Comparison of ENCODE assay signal across 10 mouse cellular contexts in genomic region chr8:88603446-88603989, GRCm38 (mm10). TPM values are rescaled to one million over a fixed set of nuclear protein-coding genes. Genes with fewer than 3 reads are reported as not detected.
A peak's percentile ranks its signal among the peaks of the same experiment; 100 is the strongest.
DNase-seq lines count a peak whose midpoint lies in the region; ATAC-seq lines count a peak whose summit lies in the region.
"Had no signal": no experiment of that assay in that cellular context is flagged by ENCODE, and none has a peak within 500 bp of the region (broad histone marks: within the 10 kb centered on the region; RNA-seq: fewer than 3 reads in every experiment).

No protein-coding gene starts in this region.

- peak overlapping the region; percentile 25; the same call in 1 of the 2 replicates for H3K4me3 ChIP-seq in heart, embryonic 15.5 days
- peak overlapping the region; percentile 17; the same call in 1 of the 2 replicates for H3K4me3 ChIP-seq in embryonic facial prominence, embryonic 11.5 days (ENCODE audit: low read depth, low read length)
- H3K4me3 ChIP-seq in hindbrain, embryonic 16.5 days (ENCODE audit: low read length): peak overlapping the region; percentile 37
- H3K4me3 ChIP-seq in midbrain, embryonic 15.5 days: peak overlapping the region; percentile 29

- H3K9ac ChIP-seq in heart, embryonic 15.5 days: no peak overlapping the region
- peak overlapping the region; percentile 26 for H3K9ac ChIP-seq in embryonic facial prominence, embryonic 11.5 days (replicated peaks; ENCODE audit: low read length)
- H3K9ac ChIP-seq in hindbrain, embryonic 16.5 days (ENCODE audit: low read depth, low read length): peak overlapping the region; percentile 55
- H3K9ac ChIP-seq in midbrain, embryonic 15.5 days: no peak overlapping the region; the same call in 1 of the 2 replicates
- H3K9ac ChIP-seq: liver, embryonic 14.5 days had no signal

- H3K4me1 ChIP-seq in heart, embryonic 15.5 days (replicated peaks): peaks cover 16% of the 10 kb centered on the region
- peaks cover 4% of the 10 kb centered on the region; the same call in 1 of the 2 replicates for H3K4me1 ChIP-seq in embryonic facial prominence, embryonic 11.5 days (ENCODE audit: control insufficient read depth, insufficient read depth, low read length)
- peaks cover 17% of the 10 kb centered on the region for H3K4me1 ChIP-seq in hindbrain, embryonic 16.5 days (ENCODE audit: control insufficient read depth, insufficient read depth, low read depth, low read length)
- peaks cover 29% of the 10 kb centered on the region for H3K4me1 ChIP-seq in midbrain, embryonic 15.5 days

- no peak for DNase-seq in heart, postnatal 25 days (ENCODE audit: low spot score)
- peak; percentile 43 for DNase-seq in embryonic facial prominence, embryonic 11.5 days (ENCODE audit: low spot score)
- DNase-seq in layer of hippocampus, adult 9-10 months (ENCODE audit: low spot score): no peak
- DNase-seq in adrenal gland, adult 18-20 months (ENCODE audit: low spot score in 2 of 2): no peak
- DNase-seq in spleen, postnatal 14 days (ENCODE audit: low spot score in 2 of 2): no peak

- peak overlapping the region; percentile 56 for H3K4me2 ChIP-seq in heart, embryonic 15.5 days
- H3K4me2 ChIP-seq in embryonic facial prominence, embryonic 11.5 days (ENCODE audit: low read depth, low read length): peak overlapping the region; percentile 50
- H3K4me2 ChIP-seq in hindbrain, embryonic 16.5 days (ENCODE audit: low read length): peak overlapping the region; percentile 76
- peak overlapping the region; percentile 54 for H3K4me2 ChIP-seq in midbrain, embryonic 15.5 days

- intact Hi-C loops in heart, postnatal 25 days (cut with DNase I): no loop called here

- H3K27me3 ChIP-seq in heart, embryonic 15.5 days: no peaks in the 10 kb centered on the region
- no peaks in the 10 kb centered on the region for H3K27me3 ChIP-seq in embryonic facial prominence, embryonic 11.5 days (ENCODE audit: control insufficient read depth, insufficient read depth, low read length)
- no peaks in the 10 kb centered on the region for H3K27me3 ChIP-seq in hindbrain, embryonic 16.5 days (replicated peaks; ENCODE audit: control insufficient read depth, insufficient read depth, low read length)
- H3K27me3 ChIP-seq in midbrain, embryonic 15.5 days (replicated peaks): no peaks in the 10 kb centered on the region
- H3K27me3 ChIP-seq: CH12.LX had no signal

- 27% methylated on average over 10 of the region's 10 CpGs for WGBS in heart, embryonic 15.5 days
- WGBS in embryonic facial prominence, embryonic 11.5 days: 6% methylated on average over 10 of the region's 10 CpGs
- WGBS in hindbrain, embryonic 16.5 days: 3% methylated on average over 10 of the region's 10 CpGs
- 2% methylated on average over 10 of the region's 10 CpGs for WGBS in midbrain, embryonic 15.5 days

- H3K36me3 ChIP-seq in heart, embryonic 15.5 days: no peaks in the 10 kb centered on the region
- no peaks in the 10 kb centered on the region for H3K36me3 ChIP-seq in embryonic facial prominence, embryonic 11.5 days (replicated peaks; ENCODE audit: control insufficient read depth, insufficient read depth, low read depth, low read length)
- no peaks in the 10 kb centered on the region for H3K36me3 ChIP-seq in hindbrain, embryonic 16.5 days (ENCODE audit: control insufficient read depth, insufficient read depth, low read length)
- H3K36me3 ChIP-seq in midbrain, embryonic 15.5 days (replicated peaks): no peaks in the 10 kb centered on the region

- no peak overlapping the region for H3K27ac ChIP-seq in heart, embryonic 15.5 days
- peak overlapping the region; percentile 60 for H3K27ac ChIP-seq in embryonic facial prominence, embryonic 11.5 days (replicated peaks; ENCODE audit: low read depth, low read length)
- H3K27ac ChIP-seq in hindbrain, embryonic 16.5 days (ENCODE audit: low read depth, low read length): peak overlapping the region; percentile 9; the same call in 1 of the 2 replicates
- H3K27ac ChIP-seq in midbrain, embryonic 15.5 days: peak overlapping the region; percentile 55
- H3K27ac ChIP-seq: liver, embryonic 14.5 days had no signal

- H3K9me3 ChIP-seq in heart, embryonic 15.5 days (replicated peaks): 0 out of 2 replicates have a peak, but pooled peaks cover 3% of the 10 kb centered on the region
- no peaks in the 10 kb centered on the region for H3K9me3 ChIP-seq in embryonic facial prominence, embryonic 11.5 days (replicated peaks; ENCODE audit: control insufficient read depth, low read length)
- H3K9me3 ChIP-seq in hindbrain, embryonic 16.5 days (ENCODE audit: control insufficient read depth, low read length): no peaks in the 10 kb centered on the region
- H3K9me3 ChIP-seq in midbrain, embryonic 15.5 days: no peaks in the 10 kb centered on the region

- peak; percentile 12; the same call in 1 of the 2 replicates for ATAC-seq in heart, embryonic 15.5 days (replicated peaks; ENCODE audit: insufficient number of reproducible peaks, insufficient read depth, low FRiP score, low read depth)
- ATAC-seq in embryonic facial prominence, embryonic 11.5 days (replicated peaks; ENCODE audit: insufficient number of reproducible peaks, low FRiP score, low TSS enrichment, low read depth): peak; percentile 5; the same call in 1 of the 2 replicates
- ATAC-seq in hindbrain, embryonic 16.5 days: peak; percentile 59; the same call in 1 of the 2 replicates
- peak; percentile 35 for ATAC-seq in midbrain, embryonic 15.5 days (replicated peaks)

RNA-seq across cellular contexts. Expression of gene Snx20, which starts 32.4 kb away (rescaled TPM):
- polyA plus RNA-seq in heart, embryonic 15.5 days (2015; fragmentation: Nextera tagmentation; extraction: Ambion mirVana): 2.3 and 2.9 TPM in 2 replicates
- 1 to 10 TPM; 1.3 to 1.9 TPM for total RNA-seq in heart, postnatal 25 days (2021)
- polyA plus RNA-seq in embryonic facial prominence, embryonic 11.5 days (2014; fragmentation: Nextera tagmentation; extraction: Ambion mirVana): 1.0 and 1.5 TPM in 2 replicates
- polyA plus RNA-seq in hindbrain, embryonic 16.5 days (2015; fragmentation: Nextera tagmentation; extraction: Ambion mirVana): 1.1 TPM in 2 replicates
- 1.1 and 1.8 TPM in 2 replicates for polyA plus RNA-seq in midbrain, embryonic 15.5 days (2015; fragmentation: Nextera tagmentation; extraction: Ambion mirVana)
- total RNA-seq in adrenal gland, adult 18-20 months (2021): 1 to 10 TPM; 1.8 to 2.5 TPM

RNA-seq across cellular contexts. Expression of gene Nod2, which starts 43.6 kb away (rescaled TPM):
- polyA plus RNA-seq in heart, embryonic 15.5 days (2015; fragmentation: Nextera tagmentation; extraction: Ambion mirVana): 0.06 and 0.15 TPM in 2 replicates
- 1 to 10 TPM; 1.2 to 1.3 TPM for total RNA-seq in heart, postnatal 25 days (2021)
- polyA plus RNA-seq in embryonic facial prominence, embryonic 11.5 days (2014; fragmentation: Nextera tagmentation; extraction: Ambion mirVana): 0.17 and 0.18 TPM in 2 replicates
- 0.17 and 0.20 TPM in 2 replicates for polyA plus RNA-seq in hindbrain, embryonic 16.5 days (2015; fragmentation: Nextera tagmentation; extraction: Ambion mirVana)
- 0.15 and 0.18 TPM in 2 replicates for polyA plus RNA-seq in midbrain, embryonic 15.5 days (2015; fragmentation: Nextera tagmentation; extraction: Ambion mirVana)
- 1 to 10 TPM in 1 of 2 experiments, under 1 TPM in 1; 0.60 to 1.6 TPM for total RNA-seq in adrenal gland, adult 18-20 months (2021)

Comparison
In these comparisons a context has a peak if more than half of its experiments do, and no peak if none do; other contexts are left out.
1. ATAC-seq: peak in every context shown above with its lines; median percentile 59 in hindbrain, embryonic 16.5 days; 35 in midbrain, embryonic 15.5 days; 12 in heart, embryonic 15.5 days; 5 in embryonic facial prominence, embryonic 11.5 days.
2. H3K9ac ChIP-seq: peak in embryonic facial prominence, embryonic 11.5 days (single experiment) and hindbrain, embryonic 16.5 days (single experiment); none in heart, embryonic 15.5 days (single experiment) and midbrain, embryonic 15.5 days (single experiment).
3. Peak in every context shown above with its lines, with median percentiles within 50 percentile points of each other: H3K4me2 ChIP-seq and H3K4me3 ChIP-seq.